Mouse (Mus musculus) midbrain, embryonic 14.5 days (tissue): ENCODE results near the gene Eif3g. TPM values are rescaled to one million over a fixed set of nuclear protein-coding genes. Genes with fewer than 3 reads are reported as not detected.

Experiments used
- ATAC-seq: fragments of 200-750 bp; cut with Nextera tagmentation; 2 replicates; pipeline ENCODE4 v1.8.0; 2017; ENCODE audit warnings: moderate number of reproducible peaks, moderate library complexity; ENCODE audit not compliant: low FRiP score, low TSS enrichment
- DNase-seq: peaks from one replicate; pipeline ENCODE4 v3.0.0-alpha.2; 2015
- H3K27ac ChIP-seq: fragments of 300-500 bp; sonication (generic); replicated peaks from 2 replicates; pipeline ENCODE4 v1.5.1; 2014; ENCODE audit warnings: mild to moderate bottlenecking, low read depth, low read length, moderate library complexity
- H3K27me3 ChIP-seq: fragments of 300-500 bp; sonication (generic); 2 replicates; pipeline ENCODE4 v1.6.1; 2014; ENCODE audit warnings: low read length, control low read depth, mixed read lengths; ENCODE audit not compliant: control insufficient read depth, insufficient read depth
- H3K36me3 ChIP-seq: fragments of 300-500 bp; sonication (generic); 2 replicates; pipeline ENCODE4 v1.6.1; 2014; ENCODE audit warnings: low read length, control low read depth; ENCODE audit not compliant: control insufficient read depth, insufficient read depth
- H3K4me1 ChIP-seq: fragments of 300-500 bp; sonication (generic); 2 replicates; pipeline ENCODE4 v1.6.1; 2014; ENCODE audit warnings: mild to moderate bottlenecking, antibody characterized with exemption, low read length, control low read depth; ENCODE audit not compliant: control insufficient read depth, insufficient read depth
- H3K4me2 ChIP-seq: fragments of 300-500 bp; sonication (generic); 2 replicates; pipeline ENCODE4 v1.6.1; 2014; ENCODE audit warnings: mild to moderate bottlenecking, low read length, moderate library complexity
- H3K4me3 ChIP-seq: fragments of 300-500 bp; sonication (generic); replicated peaks from 2 replicates; pipeline ENCODE4 v1.5.1; 2014; ENCODE audit warnings: low read depth, low read length
- H3K9ac ChIP-seq: fragments of 300-500 bp; sonication (generic); replicated peaks from 2 replicates; pipeline ENCODE4 v1.6.1; 2014; ENCODE audit warnings: mild to moderate bottlenecking, low read length, moderate library complexity
- H3K9me3 ChIP-seq: fragments of 300-500 bp; sonication (generic); 2 replicates; pipeline ENCODE4 v1.6.1; 2016; ENCODE audit warnings: low read length, control low read depth, mixed read lengths; ENCODE audit not compliant: control insufficient read depth
- WGBS: fragments of 180-500 bp; shearing (Covaris S2); extraction: QIAGEN DNeasy Blood & Tissue Kit; methylation state at CpG from one replicate; pipeline ENCODE4 v1.1.7; 2014; 5-methylcytosine and 5-hydroxymethylcytosine counted together
- polyA plus RNA-seq: library from polyadenylated mRNA; unstranded; fragments of >200 nt; fragmentation: Nextera tagmentation; extraction: Ambion mirVana; gene quantifications from 2 replicates; pipeline ENCODE4 v1.2.1, GENCODE M21; 2014

Eif3g gene
- polyA plus RNA-seq, 1 experiment from 2014 or later = 231 TPM

- Histone ChIP-seq H3K36me3 (peaks cover 71% of the 10 kb centered on the region), H3K9me3 (no peaks in the 10 kb centered on the region), H3K4me2 (no peak overlapping the region), H3K4me3 (no peak overlapping the region), H3K27me3 (no peaks in the 10 kb centered on the region), H3K27ac (no peak overlapping the region), H3K4me1 (no peaks in the 10 kb centered on the region), H3K9ac (no peak overlapping the region)
- WGBS = 86% methylated on average over 26 of the region's 26 CpGs
- no peak for DNase-seq
- no peak for ATAC-seq
Observed at GRCm38 (mm10) chr9:20891339-20892103, 6.9 kb downstream of the Eif3g start.

- Histone ChIP-seq H3K9ac (no peak overlapping the region), H3K4me3 (no peak overlapping the region), H3K4me1 (no peaks in the 10 kb centered on the region), H3K9me3 (no peaks in the 10 kb centered on the region), H3K4me2 (no peak overlapping the region), H3K36me3 (peaks cover 62% of the 10 kb centered on the region), H3K27ac (no peak overlapping the region), H3K27me3 (no peaks in the 10 kb centered on the region)
- DNase-seq (no peak), ATAC-seq (no peak)
- WGBS = 93% methylated on average over 5 of the region's 5 CpGs
Observed at GRCm38 (mm10) chr9:20890411-20890810, 8.0 kb downstream of the Eif3g start.

GRCm38 (mm10) chr9:20889185-20890141, 9.0 kb downstream of the Eif3g start:
- no peaks in the 10 kb centered on the region for H3K4me1 ChIP-seq
- 0 out of 2 replicates have a peak overlapping the region, but pooled peaks have one; percentile 86 for H3K4me3 ChIP-seq
- no peak overlapping the region for H3K27ac ChIP-seq
- no peaks in the 10 kb centered on the region for H3K9me3 ChIP-seq
- H3K36me3 ChIP-seq = peaks cover 52% of the 10 kb centered on the region
- WGBS = 89% methylated on average over 29 of the region's 29 CpGs
- H3K27me3 ChIP-seq = no peaks in the 10 kb centered on the region
- DNase-seq (no peak), ATAC-seq (no peak)
- H3K9ac ChIP-seq = no peak overlapping the region
- peak overlapping the region; percentile 87 for H3K4me2 ChIP-seq

- Histone ChIP-seq H3K27me3 (no peaks in the 10 kb centered on the region), H3K9me3 (no peaks in the 10 kb centered on the region), H3K36me3 (peaks cover 41% of the 10 kb centered on the region), H3K4me2 (peak overlapping the region; percentile 87), H3K27ac (peak overlapping the region; percentile 61), H3K4me3 (peak overlapping the region; percentile 86), H3K9ac (peak overlapping the region; percentile 73), H3K4me1 (no peaks in the 10 kb centered on the region)
- ATAC-seq (no peak; the same call in none of the 2 replicates), DNase-seq (no peak)
- WGBS = under 1% methylated on average over 30 of the region's 30 CpGs
Observed at GRCm38 (mm10) chr9:20888386-20888765, 10.0 kb downstream of the Eif3g start.

- Histone ChIP-seq H3K36me3 (peaks cover 36% of the 10 kb centered on the region), H3K27me3 (no peaks in the 10 kb centered on the region), H3K4me1 (no peaks in the 10 kb centered on the region), H3K9ac (peak within 1 kb of the TSS; percentile 73), H3K4me3 (peak within 1 kb of the TSS; percentile 86), H3K4me2 (peak within 1 kb of the TSS; percentile 87), H3K9me3 (no peaks in the 10 kb centered on the region), H3K27ac (peak within 1 kb of the TSS; percentile 94)
- under 1% methylated on average over 43 of the region's 43 CpGs for WGBS
- DNase-seq (peak; percentile 98), ATAC-seq (peak; percentile 95)
Observed at GRCm38 (mm10) chr9:20887704-20888385, 10.6 kb downstream of the Eif3g start, which contains the start of gene Ppan. Ppan (plus strand) TSS chr9:20888175.

GRCm38 (mm10) chr9:20887191-20887590, 11.2 kb downstream of the Eif3g start:
- H3K4me1 ChIP-seq = no peaks in the 10 kb centered on the region
- H3K36me3 ChIP-seq = peaks cover 30% of the 10 kb centered on the region
- H3K9me3 ChIP-seq = no peaks in the 10 kb centered on the region
- no peak overlapping the region for H3K9ac ChIP-seq
- H3K27ac ChIP-seq = peak overlapping the region; percentile 56; the same call in 1 of the 2 replicates
- DNase-seq = no peak
- H3K27me3 ChIP-seq = no peaks in the 10 kb centered on the region
- ATAC-seq = no peak
- H3K4me2 ChIP-seq = peak overlapping the region; percentile 87
- H3K4me3 ChIP-seq = peak overlapping the region; percentile 86
- WGBS = 88% methylated on average over 6 of the region's 6 CpGs

GRCm38 (mm10) chr9:20886563-20886962, 11.9 kb downstream of the Eif3g start:
- H3K27me3 ChIP-seq = no peaks in the 10 kb centered on the region
- WGBS = 98% methylated on average over 2 of the region's 2 CpGs
- no peaks in the 10 kb centered on the region for H3K4me1 ChIP-seq
- H3K4me3 ChIP-seq = no peak overlapping the region
- H3K27ac ChIP-seq = no peak overlapping the region
- ATAC-seq (no peak), DNase-seq (no peak)
- H3K36me3 ChIP-seq = peaks cover 24% of the 10 kb centered on the region
- no peaks in the 10 kb centered on the region for H3K9me3 ChIP-seq
- no peak overlapping the region for H3K4me2 ChIP-seq
- H3K9ac ChIP-seq = no peak overlapping the region

GRCm38 (mm10) chr9:20879097-20879792, 19.2 kb downstream of the Eif3g start, which contains the start of gene Angptl6:
Angptl6 (minus strand) TSS chr9:20879727.
- DNase-seq = no peak
- Histone ChIP-seq H3K9ac (peak within 1 kb of the TSS; percentile 68), H3K27me3 (no peaks in the 10 kb centered on the region), H3K36me3 (no peaks in the 10 kb centered on the region), H3K27ac (peak within 1 kb of the TSS; percentile 93), H3K9me3 (no peaks in the 10 kb centered on the region), H3K4me2 (peak within 1 kb of the TSS; percentile 72), H3K4me3 (peak within 1 kb of the TSS; percentile 40), H3K4me1 (peaks cover 3% of the 10 kb centered on the region; the same call in 1 of the 2 replicates)
- ATAC-seq = no peak
- WGBS = 91% methylated on average over 13 of the region's 13 CpGs
